Mouse (Mus musculus) kidney, adult 2 months (tissue): Measurements from ENCODE around the gene Mbd6.

Experiments
- CTCF ChIP-seq: fragments of 200-500 bp; conservative IDR thresholded peaks from 2 replicates; pipeline ENCODE4 v1.5.1; 2011; ENCODE audit warnings: low read depth, mild to moderate bottlenecking, control low read depth, low read length, moderate library complexity, mixed read lengths; ENCODE audit not compliant: insufficient read depth, insufficient read length
- POLR2A ChIP-seq: fragments of 200-500 bp; IDR thresholded peaks from one replicate; pipeline ENCODE4 v1.6.1; 2011; ENCODE audit warnings: low read depth, low read length, control low read depth

GRCm38 (mm10) chr10:127286194-127286593 lies 2.6 kb downstream of the Mbd6 start:
- TF ChIP-seq POLR2A (no peak), CTCF (no peak)
